Mouse (Mus musculus): ENCODE results near the gene Rassf2.
A peak's percentile ranks its signal among the peaks of the same experiment; 100 is the strongest.

Gene Rassf2

GRCm38 (mm10) chr2:132034590-132035469 is 4.8 kb upstream of the Rassf2 start:
- DNase-seq = no peak

GRCm38 (mm10) chr2:132031364-132032095 is 1.5 kb upstream of the Rassf2 start:
- DNase-seq = no peak

- DNase-seq = peak; percentile 28 to 49
Measured at GRCm38 (mm10) chr2:132030418-132031363, 633 bp upstream of the Rassf2 start.

GRCm38 (mm10) chr2:132028894-132029605 is 1.0 kb downstream of the Rassf2 start:
- DNase-seq = peak; percentile 48 to 58

- no peak for DNase-seq
Measured at GRCm38 (mm10) chr2:132028107-132028506, 2.0 kb downstream of the Rassf2 start.

GRCm38 (mm10) chr2:132027366-132027765 is 2.7 kb downstream of the Rassf2 start:
- no peak for DNase-seq

GRCm38 (mm10) chr2:132024028-132024427 is 6.0 kb downstream of the Rassf2 start:
- DNase-seq = no peak

- no peak for DNase-seq
Measured at GRCm38 (mm10) chr2:132022621-132023020, 7.4 kb downstream of the Rassf2 start.

GRCm38 (mm10) chr2:132021616-132022015 is 8.4 kb downstream of the Rassf2 start:
- DNase-seq = no peak

GRCm38 (mm10) chr2:132020991-132021541 is 9.0 kb downstream of the Rassf2 start:
- DNase-seq = no peak

GRCm38 (mm10) chr2:132020420-132020819 is 9.6 kb downstream of the Rassf2 start:
- no peak for DNase-seq

GRCm38 (mm10) chr2:132019372-132019811 is 10.7 kb downstream of the Rassf2 start:
- no peak for DNase-seq

- no peak for DNase-seq
Measured at GRCm38 (mm10) chr2:132018156-132018555, 11.9 kb downstream of the Rassf2 start.

GRCm38 (mm10) chr2:132017611-132018010 is 12.4 kb downstream of the Rassf2 start:
- peak; percentile 57 to 68 for DNase-seq

- DNase-seq = no peak
Measured at GRCm38 (mm10) chr2:132016034-132016433, 14.0 kb downstream of the Rassf2 start.

- no peak for DNase-seq
Measured at GRCm38 (mm10) chr2:132013152-132013551, 16.9 kb downstream of the Rassf2 start.

- DNase-seq = no peak
Measured at GRCm38 (mm10) chr2:132010781-132011180, 19.3 kb downstream of the Rassf2 start.

GRCm38 (mm10) chr2:132008186-132008585 is 21.9 kb downstream of the Rassf2 start:
- DNase-seq = no peak

GRCm38 (mm10) chr2:132007475-132007819 is 22.6 kb downstream of the Rassf2 start:
- DNase-seq = no peak

GRCm38 (mm10) chr2:132006561-132007474 is 23.2 kb downstream of the Rassf2 start:
- peak; percentile 70 to 81 for DNase-seq

- DNase-seq = no peak
Measured at GRCm38 (mm10) chr2:132005445-132005844, 24.6 kb downstream of the Rassf2 start.
